Mouse (Mus musculus) erythroblast, embryonic 14.5 days (primary cell): ENCODE data around the gene Wdr6.

Experiments
- GATA1 ChIP-seq: IDR thresholded peaks from 2 replicates; pipeline ENCODE4 v1.6.1; 2012; ENCODE audit warnings: low read length, inconsistent platforms, mixed read lengths
- TAL1 ChIP-seq: IDR thresholded peaks from 3 replicates; pipeline ENCODE4 v1.6.1; 2012; ENCODE audit warnings: low read length, inconsistent platforms, mixed read lengths

DNA sequence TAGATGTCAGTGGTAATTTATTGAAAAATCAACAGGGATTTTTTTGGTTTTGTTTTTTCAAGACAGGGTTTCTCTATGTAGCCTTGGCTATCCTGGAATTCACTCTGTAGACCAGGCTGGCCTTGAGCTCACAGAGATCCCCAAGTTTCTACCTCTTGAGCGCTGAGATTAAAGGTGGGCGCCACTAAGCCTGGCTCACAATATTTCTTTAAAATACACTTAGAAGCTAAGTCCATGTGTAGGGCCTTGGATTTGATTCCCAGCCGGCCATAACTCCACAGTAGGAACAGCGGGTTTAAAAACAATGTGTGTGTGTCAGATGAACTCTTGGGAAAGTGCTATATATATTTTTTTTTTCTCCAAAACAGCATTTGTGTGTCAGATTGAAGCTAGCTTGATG, 55.2 kb downstream of the Wdr6 start:
- TF ChIP-seq TAL1 (no peak), GATA1 (no peak)
